Mouse (Mus musculus) retina, postnatal 1 day (tissue): Measurements from ENCODE around the gene Rft1.

Experiments
- DNase-seq: peaks from one replicate; pipeline ENCODE4 v3.0.0-alpha.2; 2012

Gene Rft1

GRCm38 (mm10) chr14:30736413-30736812 lies 82.3 kb downstream of the Rft1 start:
- DNase-seq, result no peak
